Mouse (Mus musculus) stomach, adult 2 months (tissue): Measurements from ENCODE around the gene Sntb2. TPM values are rescaled to one million over a fixed set of nuclear protein-coding genes. Genes with fewer than 3 reads are reported as not detected.

ENCODE experiments used
- polyA plus RNA-seq: library from polyadenylated mRNA; depleted of rRNA; stranded (reverse); fragments of >200 nt; gene quantifications from 2 replicates; pipeline ENCODE4 v1.2.3, GENCODE M21; 2012; rRNA removed

The Sntb2 gene
- polyA plus RNA-seq, result 1.2 and 1.8 TPM in 2 replicates

GRCm38 (mm10) chr8:106935324-106935869, at the start of gene Sntb2:
Gene Sntb2, plus strand, starts transcription at chr8:106935750.

GRCm38 (mm10) chr8:106893481-106894156, 41.9 kb upstream of the Sntb2 start, which contains the start of gene Utp4:
Gene Utp4, plus strand, starts transcription at chr8:106893636.

GRCm38 (mm10) chr8:107030650-107031576, 95.4 kb downstream of the Sntb2 start, which contains the start of gene Vps4a:
Gene Vps4a, plus strand, starts transcription at chr8:107031222.

GRCm38 (mm10) chr8:107048061-107048941, 112.8 kb downstream of the Sntb2 start, which contains the start of gene Pdf:
Gene Pdf, minus strand, starts transcription at chr8:107048614.

GRCm38 (mm10) chr8:107056076-107056972, 120.8 kb downstream of the Sntb2 start, which contains the start of the genes Cog8 and Nip7:
Gene Cog8, minus strand, starts transcription at chr8:107056689.
Gene Nip7, plus strand, starts transcription at chr8:107056877.

GRCm38 (mm10) chr8:107065511-107066496, 130.3 kb downstream of the Sntb2 start, which contains the start of gene Tmed6:
Gene Tmed6, minus strand, starts transcription at chr8:107065644.

Other genes with a start within 250 kb of the Sntb2 start
- 0.42 and 0.90 TPM in 2 replicates for gene Has3, start 65.5 kb upstream of the Sntb2 start, polyA plus RNA-seq
- 7.1 and 8.9 TPM in 2 replicates for gene Utp4, start 42.1 kb upstream of the Sntb2 start, polyA plus RNA-seq
- gene Vps4a, start 95.5 kb downstream of the Sntb2 start, polyA plus RNA-seq, result 6.6 and 7.1 TPM in 2 replicates
- gene Pdf, start 112.9 kb downstream of the Sntb2 start, polyA plus RNA-seq, result 19.6 and 51.1 TPM in 2 replicates
- 11.1 and 12.2 TPM in 2 replicates for gene Cog8, start 120.9 kb downstream of the Sntb2 start, polyA plus RNA-seq
- 7.9 and 11.7 TPM in 2 replicates for gene Nip7, start 121.1 kb downstream of the Sntb2 start, polyA plus RNA-seq
- 58.4 and 82.4 TPM in 2 replicates for gene Tmed6, start 129.9 kb downstream of the Sntb2 start, polyA plus RNA-seq
- gene Terf2, start 160.8 kb downstream of the Sntb2 start, polyA plus RNA-seq, result 2.3 and 3.8 TPM in 2 replicates
- 21.7 and 23.5 TPM in 2 replicates for gene Cyb5b, start 214.9 kb downstream of the Sntb2 start, polyA plus RNA-seq